Mouse (Mus musculus): ENCODE results near the gene Tti1. TPM values are rescaled to one million over a fixed set of nuclear protein-coding genes. Genes with fewer than 3 reads are reported as not detected.

The Tti1 gene
- polyA plus RNA-seq (2015; fragmentation: Nextera tagmentation; extraction: Ambion mirVana), result 22.0 and 23.5 TPM in 2 replicates

- Histone ChIP-seq H3K9me3 (replicated peaks) (no peaks in the 10 kb centered on the region), H3K9ac (peak within 1 kb of the TSS; percentile 81), H3K4me2 (peak within 1 kb of the TSS; percentile 75), H3K4me1 (replicated peaks) (peaks cover 37% of the 10 kb centered on the region), H3K36me3 (no peaks in the 10 kb centered on the region), H3K27ac (peak within 1 kb of the TSS; percentile 93), H3K4me3 (peak within 1 kb of the TSS; percentile 79), H3K27me3 (no peaks in the 10 kb centered on the region)
- ATAC-seq (replicated peaks; ENCODE audit: insufficient number of reproducible peaks, insufficient read depth, low FRiP score, low read depth), result peak; percentile 92
- under 1% methylated on average over 52 of the region's 52 CpGs for WGBS
Measured at GRCm38 (mm10) chr2:158028354-158028863, at the start of gene Tti1, which contains the start of gene Rprd1b. Tti1 (minus strand) TSS chr2:158028433. Rprd1b (plus strand) TSS chr2:158028497.

- 59% methylated on average over 2 of the region's 2 CpGs for WGBS
- Histone ChIP-seq H3K27ac (no peak overlapping the region), H3K4me1 (replicated peaks) (0 out of 2 replicates have a peak, but pooled peaks cover 6% of the 10 kb centered on the region), H3K36me3 (peaks cover 22% of the 10 kb centered on the region), H3K4me3 (no peak overlapping the region), H3K27me3 (no peaks in the 10 kb centered on the region), H3K4me2 (no peak overlapping the region), H3K9me3 (replicated peaks) (no peaks in the 10 kb centered on the region), H3K9ac (no peak overlapping the region)
- ATAC-seq (replicated peaks; ENCODE audit: insufficient number of reproducible peaks, insufficient read depth, low FRiP score, low read depth), result no peak
Measured at GRCm38 (mm10) chr2:158077981-158078380, 49.7 kb upstream of the Tti1 start.

GRCm38 (mm10) chr2:158076690-158077089 is 48.5 kb upstream of the Tti1 start:
- 89% methylated on average over 6 of the region's 6 CpGs for WGBS
- ATAC-seq (replicated peaks; ENCODE audit: insufficient number of reproducible peaks, insufficient read depth, low FRiP score, low read depth), result no peak

GRCm38 (mm10) chr2:158074835-158075234 is 46.6 kb upstream of the Tti1 start:
- 95% methylated on average over 5 of the region's 5 CpGs for WGBS
- Histone ChIP-seq H3K36me3 (peaks cover 34% of the 10 kb centered on the region), H3K4me2 (no peak overlapping the region), H3K27me3 (no peaks in the 10 kb centered on the region), H3K9ac (no peak overlapping the region), H3K9me3 (replicated peaks) (no peaks in the 10 kb centered on the region), H3K4me1 (replicated peaks) (peaks cover 18% of the 10 kb centered on the region), H3K4me3 (no peak overlapping the region), H3K27ac (no peak overlapping the region)
- no peak for ATAC-seq (replicated peaks; ENCODE audit: insufficient number of reproducible peaks, insufficient read depth, low FRiP score, low read depth)

More at GRCm38 (mm10) chr2:158076690-158077089, 48.5 kb upstream of the Tti1 start:
- peaks cover 11% of the 10 kb centered on the region for H3K4me1 ChIP-seq (replicated peaks)
- H3K4me3 ChIP-seq, result no peak overlapping the region
- H3K36me3 ChIP-seq, result peaks cover 31% of the 10 kb centered on the region
- no peaks in the 10 kb centered on the region for H3K9me3 ChIP-seq (replicated peaks)
- no peak overlapping the region for H3K4me2 ChIP-seq
- H3K27ac ChIP-seq, result no peak overlapping the region
- no peaks in the 10 kb centered on the region for H3K27me3 ChIP-seq
- no peak overlapping the region for H3K9ac ChIP-seq

GRCm38 (mm10) chr2:158071633-158071995 is 43.4 kb upstream of the Tti1 start:
- Histone ChIP-seq H3K4me3 (no peak overlapping the region), H3K9ac (no peak overlapping the region), H3K27ac (peak overlapping the region; percentile 71), H3K36me3 (peaks cover 25% of the 10 kb centered on the region), H3K4me2 (no peak overlapping the region), H3K9me3 (replicated peaks) (no peaks in the 10 kb centered on the region), H3K4me1 (replicated peaks) (peaks cover 23% of the 10 kb centered on the region), H3K27me3 (no peaks in the 10 kb centered on the region)
- ATAC-seq (replicated peaks; ENCODE audit: insufficient number of reproducible peaks, insufficient read depth, low FRiP score, low read depth), result no peak
- 75% methylated on average over 5 of the region's 5 CpGs for WGBS

- Histone ChIP-seq H3K4me1 (replicated peaks) (peaks cover 27% of the 10 kb centered on the region), H3K36me3 (peaks cover 24% of the 10 kb centered on the region), H3K4me2 (no peak overlapping the region), H3K9ac (no peak overlapping the region), H3K27me3 (no peaks in the 10 kb centered on the region), H3K27ac (peak overlapping the region; percentile 71), H3K4me3 (no peak overlapping the region), H3K9me3 (replicated peaks) (no peaks in the 10 kb centered on the region)
- ATAC-seq (replicated peaks; ENCODE audit: insufficient number of reproducible peaks, insufficient read depth, low FRiP score, low read depth), result no peak
- 61% methylated on average over 3 of the region's 3 CpGs for WGBS
Measured at GRCm38 (mm10) chr2:158070885-158071632, 42.8 kb upstream of the Tti1 start.

GRCm38 (mm10) chr2:158068444-158068971 is 40.3 kb upstream of the Tti1 start:
- no peak overlapping the region for H3K9ac ChIP-seq

GRCm38 (mm10) chr2:158067260-158067824 is 39.1 kb upstream of the Tti1 start:
- Histone ChIP-seq H3K9me3 (replicated peaks) (no peaks in the 10 kb centered on the region), H3K4me1 (replicated peaks) (peaks cover 45% of the 10 kb centered on the region), H3K4me2 (no peak overlapping the region; the same call in 1 of the 2 replicates), H3K27ac (peak overlapping the region; percentile 83), H3K27me3 (no peaks in the 10 kb centered on the region), H3K36me3 (0 out of 2 replicates have a peak, but pooled peaks cover 9% of the 10 kb centered on the region), H3K4me3 (no peak overlapping the region), H3K9ac (no peak overlapping the region)
- WGBS, result 90% methylated on average over 5 of the region's 5 CpGs
- no peak for ATAC-seq (replicated peaks; ENCODE audit: insufficient number of reproducible peaks, insufficient read depth, low FRiP score, low read depth)

More at GRCm38 (mm10) chr2:158068444-158068971, 40.3 kb upstream of the Tti1 start:
- Histone ChIP-seq H3K4me2 (no peak overlapping the region), H3K4me3 (no peak overlapping the region), H3K36me3 (0 out of 2 replicates have a peak, but pooled peaks cover 11% of the 10 kb centered on the region), H3K4me1 (replicated peaks) (peaks cover 45% of the 10 kb centered on the region), H3K27ac (no peak overlapping the region), H3K9me3 (replicated peaks) (no peaks in the 10 kb centered on the region), H3K27me3 (no peaks in the 10 kb centered on the region)
- ATAC-seq (replicated peaks; ENCODE audit: insufficient number of reproducible peaks, insufficient read depth, low FRiP score, low read depth), result no peak

GRCm38 (mm10) chr2:158066456-158066855 is 38.2 kb upstream of the Tti1 start:
- Histone ChIP-seq H3K4me3 (no peak overlapping the region), H3K9ac (no peak overlapping the region), H3K9me3 (replicated peaks) (no peaks in the 10 kb centered on the region), H3K4me2 (peak overlapping the region; percentile 25; the same call in 1 of the 2 replicates), H3K27me3 (no peaks in the 10 kb centered on the region), H3K4me1 (replicated peaks) (peaks cover 38% of the 10 kb centered on the region), H3K36me3 (peaks cover 8% of the 10 kb centered on the region; the same call in 1 of the 2 replicates), H3K27ac (peak overlapping the region; percentile 83)
- peak; percentile 51; the same call in 1 of the 2 replicates for ATAC-seq (replicated peaks; ENCODE audit: insufficient number of reproducible peaks, insufficient read depth, low FRiP score, low read depth)

- Histone ChIP-seq H3K9ac (no peak overlapping the region), H3K27me3 (no peaks in the 10 kb centered on the region), H3K4me3 (no peak overlapping the region), H3K9me3 (replicated peaks) (no peaks in the 10 kb centered on the region), H3K36me3 (peaks cover 18% of the 10 kb centered on the region), H3K27ac (peak overlapping the region; percentile 84), H3K4me2 (no peak overlapping the region), H3K4me1 (replicated peaks) (peaks cover 28% of the 10 kb centered on the region)
- peak; percentile 68; the same call in 1 of the 2 replicates for ATAC-seq (replicated peaks; ENCODE audit: insufficient number of reproducible peaks, insufficient read depth, low FRiP score, low read depth)
- 46% methylated on average over 5 of the region's 5 CpGs for WGBS
Measured at GRCm38 (mm10) chr2:158065064-158065463, 36.8 kb upstream of the Tti1 start.

GRCm38 (mm10) chr2:158064571-158065048 is 36.4 kb upstream of the Tti1 start:
- H3K36me3 ChIP-seq, result peaks cover 22% of the 10 kb centered on the region

More at GRCm38 (mm10) chr2:158064571-158065048, 36.4 kb upstream of the Tti1 start:
- no peaks in the 10 kb centered on the region for H3K9me3 ChIP-seq (replicated peaks)
- no peak overlapping the region for H3K9ac ChIP-seq
- ATAC-seq (replicated peaks; ENCODE audit: insufficient number of reproducible peaks, insufficient read depth, low FRiP score, low read depth), result peak; percentile 37; the same call in 1 of the 2 replicates
- no peak overlapping the region for H3K4me2 ChIP-seq
- 20% methylated on average over 3 of the region's 3 CpGs for WGBS
- H3K27ac ChIP-seq, result peak overlapping the region; percentile 84
- no peaks in the 10 kb centered on the region for H3K27me3 ChIP-seq
- H3K4me1 ChIP-seq (replicated peaks), result peaks cover 28% of the 10 kb centered on the region
- no peak overlapping the region for H3K4me3 ChIP-seq

Measured in heart, embryonic 15.5 days (tissue).